Mouse (Mus musculus) monocyte, adult 2 months (primary cell): ENCODE results near the gene Yap1.

Experiments
- DNase-seq, 2 experiments: peaks; one replicate each; pipeline ENCODE4 v3.0.0; 2022; ENCODE audit warnings: low spot score in 2 of 2, low read depth in 1 of 2

Yap1 gene

GRCm38 (mm10) chr9:7977587-7977986 is 26.8 kb downstream of the Yap1 start:
- no peak for DNase-seq

DNA sequence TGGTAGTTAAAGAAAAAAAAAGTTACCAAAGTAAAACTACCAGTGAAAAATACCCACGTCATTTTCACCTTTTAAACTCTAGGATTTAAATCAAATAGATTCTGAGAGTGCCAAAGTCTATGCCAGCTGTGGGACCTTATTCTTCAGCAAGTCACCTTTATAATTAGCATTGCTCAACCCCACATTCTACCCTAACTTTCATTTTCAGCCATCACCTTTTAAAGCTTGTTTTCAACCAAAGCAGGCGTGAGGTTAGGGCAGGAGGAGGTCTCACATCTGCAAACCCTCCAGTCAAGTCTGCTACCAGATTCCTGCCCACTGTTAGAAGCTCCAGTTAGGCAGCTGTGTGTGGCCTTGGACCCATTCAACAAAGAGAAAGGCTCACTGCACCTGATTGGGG is 32.4 kb downstream of the Yap1 start:
- DNase-seq = no peak

- DNase-seq = no peak
Measured at GRCm38 (mm10) chr9:7967980-7968379, 36.4 kb downstream of the Yap1 start.

GRCm38 (mm10) chr9:7965590-7965989 is 38.8 kb downstream of the Yap1 start:
- DNase-seq = no peak

GRCm38 (mm10) chr9:7963867-7964266 is 40.5 kb downstream of the Yap1 start:
- no peak for DNase-seq

DNA sequence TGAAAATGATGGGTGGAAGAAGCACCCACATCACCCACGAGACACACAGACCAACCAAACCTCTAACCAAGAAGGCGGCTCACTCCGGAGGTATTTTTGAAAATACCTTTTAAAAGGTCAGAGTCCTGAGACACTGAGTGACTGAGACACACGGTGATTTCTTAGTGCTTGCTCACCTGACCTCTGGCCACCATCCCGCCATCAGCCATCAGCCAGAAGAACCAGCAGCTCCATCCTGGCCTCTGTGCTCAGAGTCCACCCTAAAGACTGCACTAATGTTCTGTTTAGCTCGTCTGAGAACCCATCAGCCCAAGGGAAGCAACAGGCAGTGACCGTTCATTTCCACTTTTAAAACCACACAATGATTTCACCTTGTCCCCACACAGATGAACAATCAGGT is 41.5 kb downstream of the Yap1 start:
- no peak for DNase-seq

DNA sequence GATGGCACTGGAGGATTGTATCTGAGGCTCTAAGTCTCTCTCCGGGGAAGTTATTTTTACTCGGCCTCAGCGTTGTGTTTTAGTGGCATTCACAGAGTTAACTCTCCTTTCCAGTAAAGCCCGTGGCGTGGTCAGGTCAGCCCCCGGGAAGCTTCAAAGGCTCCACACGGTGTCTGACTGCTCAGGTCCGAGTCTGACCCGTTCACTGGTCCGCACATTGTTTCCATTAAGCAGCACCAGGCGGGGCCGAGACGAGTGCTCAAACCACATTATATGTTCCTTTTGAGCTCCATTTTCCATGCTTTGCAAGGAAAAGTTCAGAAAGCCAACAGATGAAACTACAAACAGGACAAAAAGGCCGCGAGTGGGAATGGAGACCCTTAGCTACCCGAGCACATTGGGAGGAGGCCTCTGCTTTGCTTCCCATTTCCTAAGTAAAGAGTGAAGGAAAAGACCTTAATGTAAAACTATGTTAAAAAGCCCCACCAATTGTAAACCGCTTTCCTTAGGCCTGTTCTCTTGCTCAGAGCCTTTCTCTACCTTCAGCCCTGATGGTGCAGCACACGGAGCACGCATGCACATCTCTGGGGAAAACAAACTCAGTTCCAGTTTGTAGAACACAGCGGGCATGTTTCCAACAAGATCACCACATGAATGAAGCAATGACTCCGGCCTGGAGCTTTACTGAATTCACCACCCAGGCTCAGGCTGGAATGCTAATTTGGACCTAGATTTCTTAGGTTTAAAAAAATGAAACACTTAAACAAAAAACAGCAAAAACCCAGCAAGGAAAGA is 42.8 kb downstream of the Yap1 start:
- no peak for DNase-seq

DNA sequence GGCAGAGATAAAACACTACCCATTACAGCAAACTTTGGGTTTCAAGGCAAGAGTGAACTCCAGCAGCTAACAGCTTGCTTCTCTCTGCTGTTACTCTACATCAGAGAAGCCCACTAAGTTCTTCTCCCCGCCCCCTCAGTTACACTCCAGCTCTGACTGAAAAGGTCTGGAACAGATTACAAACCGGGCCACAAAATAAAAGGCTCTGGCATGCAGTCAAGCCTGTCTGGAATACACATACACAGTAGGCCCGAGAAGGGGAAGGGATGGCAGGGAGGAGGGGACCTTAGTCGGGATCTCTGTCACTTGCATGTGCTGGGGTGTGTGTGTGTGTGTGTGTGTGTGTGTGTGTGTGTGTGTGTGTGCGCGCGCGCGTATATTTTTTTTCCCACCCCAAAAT is 44.0 kb downstream of the Yap1 start:
- no peak for DNase-seq

DNA sequence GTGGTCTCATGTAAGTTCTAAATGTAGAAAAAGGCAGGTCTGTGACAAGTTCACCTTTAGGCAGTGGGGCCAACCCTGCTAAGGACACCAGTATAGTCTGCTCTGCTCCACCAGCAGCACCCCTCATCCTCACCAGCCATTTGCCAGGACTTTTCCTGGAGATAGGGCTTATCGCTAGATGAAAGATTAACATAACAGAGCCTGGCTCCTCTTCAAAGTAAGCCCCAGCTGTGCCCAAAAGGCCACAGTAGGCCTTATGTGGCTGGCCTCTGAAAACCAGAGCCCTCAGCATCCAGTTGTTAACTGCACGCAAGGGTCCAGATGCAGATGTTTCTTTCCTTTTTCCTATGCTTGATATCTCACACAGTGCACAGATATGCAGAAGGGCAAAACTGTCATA is 45.1 kb downstream of the Yap1 start:
- no peak for DNase-seq

DNA sequence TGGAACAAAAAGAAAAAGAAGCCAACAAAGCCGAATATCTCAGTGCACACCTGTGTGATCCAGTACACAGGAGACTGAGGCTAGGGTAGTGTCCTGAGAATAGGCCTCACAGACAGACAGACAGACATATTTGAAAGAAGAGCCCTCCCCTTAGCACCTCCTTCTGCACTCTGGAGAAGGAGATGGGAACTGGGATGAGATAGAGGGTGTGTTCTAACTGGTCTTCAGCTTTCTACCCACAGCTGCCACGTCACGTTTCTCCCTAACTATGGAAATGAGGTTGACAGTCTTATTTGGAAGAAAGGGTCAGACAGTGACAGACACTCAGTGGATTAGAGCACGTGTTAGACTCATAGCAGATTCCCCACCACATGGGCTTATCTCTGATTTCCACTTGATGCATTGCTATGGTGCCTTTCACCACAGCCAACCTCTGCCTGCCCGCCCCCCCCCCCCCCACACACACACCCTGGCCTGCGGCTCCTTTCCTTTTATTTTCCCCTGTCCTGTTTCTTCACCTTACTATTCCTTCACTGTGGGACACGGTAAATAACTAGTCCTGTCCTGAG is 46.3 kb downstream of the Yap1 start:
- no peak for DNase-seq

GRCm38 (mm10) chr9:7957407-7957806 is 47.0 kb downstream of the Yap1 start:
- no peak for DNase-seq

GRCm38 (mm10) chr9:7956400-7956799 is 48.0 kb downstream of the Yap1 start:
- DNase-seq = no peak

DNA sequence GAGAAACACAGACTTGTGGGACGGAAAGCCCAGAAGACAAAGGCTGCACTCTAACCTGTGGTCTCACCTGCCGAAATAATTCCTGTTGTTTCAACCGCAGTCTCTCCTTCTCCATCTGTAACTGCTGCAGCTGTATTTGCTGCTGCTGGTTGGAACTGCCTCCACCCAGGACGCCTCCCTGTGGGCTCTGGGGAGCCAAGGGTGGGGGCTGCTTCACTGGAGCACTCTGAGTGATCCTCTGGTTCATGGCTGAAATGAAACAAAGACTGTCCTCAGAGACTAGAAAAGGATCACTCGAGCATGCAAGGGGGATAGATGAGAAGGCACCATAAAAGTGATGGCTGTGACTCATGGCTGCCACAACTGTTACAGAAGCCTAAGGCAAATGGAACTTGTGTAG is 51.5 kb downstream of the Yap1 start:
- no peak for DNase-seq

DNA sequence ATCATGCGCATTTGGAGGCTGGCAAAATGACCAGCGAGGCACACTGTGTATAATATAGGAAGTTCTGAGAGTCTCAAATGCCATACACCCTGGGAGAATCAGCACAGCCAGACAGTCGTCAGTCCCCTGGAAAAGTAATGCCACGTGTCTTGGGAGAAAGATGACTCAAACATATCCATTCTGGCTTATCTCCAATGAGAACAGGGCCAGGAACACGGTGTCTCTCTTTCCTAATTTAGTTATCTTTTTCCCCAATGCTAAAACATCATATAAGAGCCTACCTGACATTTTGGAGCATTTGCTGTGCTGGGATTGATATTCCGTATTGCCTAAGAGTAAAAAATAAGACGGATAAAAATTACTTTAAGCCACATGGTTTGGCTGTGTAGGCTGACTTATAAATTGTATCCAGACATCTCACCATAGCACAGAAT is 54.2 kb downstream of the Yap1 start:
- no peak for DNase-seq

DNA sequence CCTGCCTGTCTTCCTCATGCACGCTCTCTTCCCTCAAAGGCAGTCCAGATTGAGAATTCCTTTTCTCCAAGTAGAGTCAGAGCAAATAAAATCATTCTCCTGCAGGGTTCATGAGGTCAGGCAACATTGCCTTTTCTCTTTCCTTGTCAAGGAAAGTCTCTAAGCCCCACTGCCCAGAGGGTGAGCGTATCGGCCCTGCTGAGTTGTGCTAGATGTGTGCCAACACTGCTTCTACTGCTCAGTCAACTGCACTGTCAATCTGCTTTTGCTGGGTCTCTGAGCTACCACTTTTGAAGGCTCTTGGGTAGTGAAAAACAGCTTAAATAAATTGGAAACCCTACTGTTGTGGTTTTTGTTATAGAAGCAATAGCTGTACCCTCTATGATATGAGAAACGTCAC is 56.5 kb downstream of the Yap1 start:
- no peak for DNase-seq

DNA sequence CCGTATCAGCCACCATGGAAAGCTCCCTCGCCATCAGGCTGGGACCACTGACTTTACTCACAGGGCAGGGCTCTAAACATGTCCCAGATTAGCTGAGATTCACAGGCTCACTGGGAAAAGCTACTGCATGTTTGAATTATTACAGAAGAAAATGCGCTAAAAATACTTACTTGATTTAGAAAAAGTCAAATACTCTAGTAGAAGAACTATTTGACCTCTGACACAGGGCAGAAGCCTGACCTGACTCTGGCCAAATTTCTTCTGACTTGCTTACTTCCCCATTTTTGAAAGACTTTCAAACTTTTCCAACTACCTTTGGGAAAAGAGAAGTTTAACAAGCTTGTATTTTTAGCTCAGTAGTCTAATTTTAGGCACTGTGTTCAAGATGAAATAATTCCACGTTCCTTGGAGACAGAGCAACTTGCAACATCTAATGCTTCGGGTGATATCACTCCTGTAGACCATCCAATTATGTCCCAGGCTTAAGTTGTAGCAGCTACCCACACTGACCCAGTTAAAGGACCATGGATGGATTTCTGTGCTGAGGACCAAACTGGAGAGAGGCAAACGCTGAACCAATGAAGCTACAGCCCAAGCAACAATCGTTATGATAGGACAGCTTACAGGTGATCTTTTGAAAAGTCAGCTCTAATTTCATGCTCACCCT is 60.5 kb downstream of the Yap1 start:
- DNase-seq = no peak

GRCm38 (mm10) chr9:7942701-7943100 is 61.7 kb downstream of the Yap1 start:
- no peak for DNase-seq

DNA sequence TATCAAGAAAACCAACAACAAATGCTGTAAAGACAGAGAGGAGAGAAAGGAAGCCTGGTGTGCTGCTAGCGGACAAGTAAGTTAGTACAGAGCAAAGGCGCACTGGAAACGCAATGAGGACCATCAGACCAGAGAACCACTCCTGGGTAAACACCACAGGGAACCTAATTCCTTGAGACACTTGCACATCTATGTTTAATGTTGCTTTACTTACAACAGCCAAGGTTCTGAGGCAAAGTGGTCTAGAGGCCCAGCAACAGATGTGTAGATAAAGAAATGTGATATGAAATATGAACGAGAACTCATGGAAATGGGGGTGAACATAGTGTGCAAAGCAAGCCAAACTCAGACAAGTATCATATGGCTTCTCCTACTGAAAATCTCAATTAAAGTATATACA is 64.3 kb downstream of the Yap1 start:
- DNase-seq = no peak

GRCm38 (mm10) chr9:7934419-7934818 is 70.0 kb downstream of the Yap1 start:
- no peak for DNase-seq

DNA sequence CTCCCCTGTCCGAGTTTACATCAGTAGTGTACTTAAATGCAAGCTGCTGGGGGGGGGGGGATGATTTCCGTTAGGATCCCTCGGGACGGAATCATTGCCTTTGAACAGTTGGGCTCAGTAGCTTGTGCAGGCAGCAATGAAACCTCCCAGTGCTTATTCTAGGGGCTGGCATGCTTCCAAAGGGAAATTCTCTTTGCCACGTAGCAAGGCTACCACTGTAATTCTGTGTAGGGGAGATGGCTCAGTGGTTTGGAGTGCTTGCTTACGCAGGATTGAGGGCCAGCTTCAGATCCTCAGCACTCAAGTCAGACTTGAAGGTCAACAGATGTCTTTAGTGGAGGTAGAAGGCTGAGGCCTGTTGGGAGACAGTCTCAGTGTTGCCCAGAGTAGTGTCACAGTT is 74.8 kb downstream of the Yap1 start:
- DNase-seq = no peak

DNA sequence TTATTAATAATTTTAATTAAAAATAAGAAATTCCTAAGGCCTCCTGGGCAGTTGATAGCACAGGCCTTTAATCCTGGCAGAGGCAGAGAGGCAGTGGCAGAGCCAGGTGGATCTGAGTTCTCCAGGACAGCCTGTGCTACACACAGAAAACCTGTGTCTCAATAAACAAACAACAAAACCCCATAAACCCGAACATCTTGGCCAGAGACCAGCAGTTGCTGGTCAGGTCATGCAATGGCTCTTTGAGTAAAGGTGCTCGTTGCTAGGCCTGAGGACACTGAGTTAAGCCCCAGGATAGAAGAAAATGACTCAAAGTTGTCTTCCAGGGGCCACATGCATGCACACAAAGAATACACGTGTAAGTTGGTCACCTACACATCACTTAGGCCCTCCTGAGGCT is 75.5 kb downstream of the Yap1 start:
- DNase-seq = no peak

DNA sequence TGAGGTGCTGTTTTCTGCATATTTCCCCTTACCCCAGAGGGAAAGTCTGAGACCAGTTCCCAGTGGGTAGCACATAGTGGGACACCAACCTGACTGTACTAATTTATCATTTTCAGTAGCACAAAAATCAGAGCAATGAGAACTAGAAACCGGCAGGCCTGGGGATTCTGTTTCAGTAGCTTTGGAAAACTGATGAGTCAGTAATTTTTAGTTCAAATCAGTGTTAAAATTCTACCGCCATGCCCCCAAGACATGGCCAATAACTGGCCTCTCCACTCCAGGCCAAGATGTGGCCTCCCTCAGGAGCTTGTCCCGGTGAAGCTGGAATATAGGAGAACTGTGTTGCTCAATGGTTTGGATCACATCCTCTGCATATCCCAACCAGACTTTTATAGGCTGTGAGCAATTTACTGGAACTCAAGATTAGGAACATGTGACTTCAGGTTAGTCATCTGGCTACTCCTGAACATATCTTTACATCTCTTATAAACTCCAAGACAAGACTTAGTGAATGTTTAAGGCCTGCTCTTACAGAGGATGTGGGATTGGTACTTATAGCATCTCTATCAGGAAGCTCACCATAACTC is 76.1 kb downstream of the Yap1 start:
- no peak for DNase-seq
